Mouse (Mus musculus) spleen, adult 2 months (tissue): ENCODE measurements around the gene Hmga2. TPM values are rescaled to one million over a fixed set of nuclear protein-coding genes. Genes with fewer than 3 reads are reported as not detected.

Source experiments
- DNase-seq, 2 experiments: peaks; one replicate each; pipeline versions ENCODE4 v3.0.0 to v3.0.0-alpha.2; 2012 to 2021; ENCODE audit warnings: low spot score in 2 of 2, low read depth in 1 of 2
- H3K27ac ChIP-seq: fragments of 200-500 bp; 2 replicates; pipeline ENCODE4 v1.5.1; 2012; ENCODE audit warnings: low read length, inconsistent platforms; ENCODE audit not compliant: insufficient read depth
- H3K27me3 ChIP-seq: fragments of 200-500 bp; 2 replicates; pipeline ENCODE4 v1.6.1; 2012; ENCODE audit warnings: mild to moderate bottlenecking, moderate library complexity, low read length, inconsistent platforms; ENCODE audit not compliant: control insufficient read depth, insufficient read depth
- H3K36me3 ChIP-seq: fragments of 200-500 bp; 2 replicates; pipeline ENCODE4 v1.6.1; 2012; ENCODE audit warnings: mild to moderate bottlenecking, low read length, inconsistent platforms; ENCODE audit not compliant: control insufficient read depth, insufficient read depth
- H3K4me1 ChIP-seq: fragments of 200-500 bp; 2 replicates; pipeline ENCODE4 v1.6.1; 2011; ENCODE audit warnings: inconsistent platforms; ENCODE audit not compliant: control insufficient read depth, insufficient read depth, insufficient read length
- H3K4me3 ChIP-seq: fragments of 200-500 bp; 2 replicates; pipeline ENCODE4 v1.5.1; 2011; ENCODE audit warnings: mild to moderate bottlenecking, inconsistent platforms; ENCODE audit not compliant: insufficient read depth, insufficient read length; ENCODE audit errors: extremely low read depth
- CTCF ChIP-seq: fragments of 200-500 bp; IDR thresholded peaks from 2 replicates; pipeline ENCODE4 v1.5.1; 2011; ENCODE audit warnings: mild to moderate bottlenecking, inconsistent platforms; ENCODE audit not compliant: insufficient read depth, insufficient read length, insufficient replicate concordance; ENCODE audit errors: extremely low read depth
- POLR2A ChIP-seq: fragments of 200-500 bp; IDR thresholded peaks from 2 replicates; pipeline ENCODE4 v1.6.1; 2011; ENCODE audit warnings: low read depth, low read length, inconsistent platforms
- WGBS: fragments of 180-500 bp; shearing (Covaris S2); methylation state at CpG from one replicate; pipeline ENCODE4 v1.1.7; 2018; 5-methylcytosine and 5-hydroxymethylcytosine counted together
- polyA plus RNA-seq: library from polyadenylated mRNA; depleted of rRNA; stranded (reverse); fragments of >200 nt; gene quantifications from 2 replicates; pipeline ENCODE4 v1.2.3, GENCODE M21; 2012

Hmga2 gene
- polyA plus RNA-seq, 1 experiment, result not detected

- DNase-seq, result no peak
- Histone ChIP-seq H3K27ac (no peak overlapping the region), H3K27me3 (no peaks in the 10 kb centered on the region), H3K36me3 (no peaks in the 10 kb centered on the region), H3K4me3 (no peak overlapping the region), H3K4me1 (no peaks in the 10 kb centered on the region)
- TF ChIP-seq POLR2A (no peak), CTCF (no peak)
- 93% methylated on average over 8 of the region's 8 CpGs for WGBS
Observed at GRCm38 (mm10) chr10:120512121-120512520, 35.9 kb upstream of the Hmga2 start.

- TF ChIP-seq POLR2A, result no peak
- no peak for TF ChIP-seq CTCF
- Histone ChIP-seq H3K4me3 (no peak overlapping the region), H3K36me3 (no peaks in the 10 kb centered on the region), H3K27me3 (no peaks in the 10 kb centered on the region), H3K27ac (no peak overlapping the region), H3K4me1 (no peaks in the 10 kb centered on the region)
- no peak for DNase-seq
- WGBS, result 75% methylated on average over 5 of the region's 5 CpGs
Observed at GRCm38 (mm10) chr10:120503959-120504358, 27.7 kb upstream of the Hmga2 start.

GRCm38 (mm10) chr10:120500794-120501193, 24.5 kb upstream of the Hmga2 start:
- WGBS, result 90% methylated on average over 9 of the region's 9 CpGs
- H3K36me3 ChIP-seq, result no peaks in the 10 kb centered on the region
- DNase-seq, result no peak
- no peaks in the 10 kb centered on the region for H3K27me3 ChIP-seq
- TF ChIP-seq CTCF (no peak), POLR2A (no peak)
- H3K4me1 ChIP-seq, result no peaks in the 10 kb centered on the region
- no peak overlapping the region for H3K27ac ChIP-seq
- no peak overlapping the region for H3K4me3 ChIP-seq

- no peaks in the 10 kb centered on the region for H3K36me3 ChIP-seq
- H3K4me1 ChIP-seq, result no peaks in the 10 kb centered on the region
- TF ChIP-seq POLR2A (no peak), CTCF (no peak)
- DNase-seq, result no peak
- no peaks in the 10 kb centered on the region for H3K27me3 ChIP-seq
- no peak overlapping the region for H3K27ac ChIP-seq
- no peak overlapping the region for H3K4me3 ChIP-seq
Observed at GRCm38 (mm10) chr10:120498086-120498485, 21.8 kb upstream of the Hmga2 start.

- DNase-seq, result no peak
- Histone ChIP-seq H3K36me3 (no peaks in the 10 kb centered on the region), H3K27me3 (no peaks in the 10 kb centered on the region), H3K27ac (no peak overlapping the region), H3K4me3 (no peak overlapping the region), H3K4me1 (no peaks in the 10 kb centered on the region)
- WGBS, result 89% methylated on average over 1 of the region's 1 CpGs
- TF ChIP-seq POLR2A, result no peak
- no peak for TF ChIP-seq CTCF
Observed at GRCm38 (mm10) chr10:120494653-120495052, 18.4 kb upstream of the Hmga2 start.

- H3K36me3 ChIP-seq, result no peaks in the 10 kb centered on the region
- no peaks in the 10 kb centered on the region for H3K4me1 ChIP-seq
- no peak for TF ChIP-seq CTCF
- no peak for TF ChIP-seq POLR2A
- no peak overlapping the region for H3K27ac ChIP-seq
- H3K27me3 ChIP-seq, result no peaks in the 10 kb centered on the region
- 59% methylated on average over 5 of the region's 5 CpGs for WGBS
- no peak for DNase-seq
- no peak overlapping the region for H3K4me3 ChIP-seq
Observed at GRCm38 (mm10) chr10:120491477-120491876, 15.2 kb upstream of the Hmga2 start.

GRCm38 (mm10) chr10:120489611-120490010, 13.3 kb upstream of the Hmga2 start:
- Histone ChIP-seq H3K36me3 (no peaks in the 10 kb centered on the region), H3K27ac (no peak overlapping the region), H3K4me3 (no peak overlapping the region), H3K27me3 (no peaks in the 10 kb centered on the region), H3K4me1 (no peaks in the 10 kb centered on the region)
- no peak for DNase-seq
- no peak for TF ChIP-seq POLR2A
- TF ChIP-seq CTCF, result no peak
- WGBS, result 90% methylated on average over 3 of the region's 3 CpGs

GRCm38 (mm10) chr10:120488526-120488925, 12.3 kb upstream of the Hmga2 start:
- Histone ChIP-seq H3K27ac (no peak overlapping the region), H3K4me1 (no peaks in the 10 kb centered on the region), H3K27me3 (no peaks in the 10 kb centered on the region), H3K36me3 (no peaks in the 10 kb centered on the region), H3K4me3 (no peak overlapping the region)
- DNase-seq, result no peak
- no peak for TF ChIP-seq POLR2A
- no peak for TF ChIP-seq CTCF
- WGBS, result 78% methylated on average over 4 of the region's 4 CpGs
